Mouse (Mus musculus) R1 (cell line): ENCODE measurements around the gene Banf2.
A peak's percentile ranks its signal among the peaks of the same experiment; 100 is the strongest.

ENCODE experiments used
- DNase-seq: peaks from one replicate; pipeline ENCODE4 v3.0.0-alpha.2; 2018; ENCODE audit warnings: low read depth, low spot score

Gene Banf2

DNA sequence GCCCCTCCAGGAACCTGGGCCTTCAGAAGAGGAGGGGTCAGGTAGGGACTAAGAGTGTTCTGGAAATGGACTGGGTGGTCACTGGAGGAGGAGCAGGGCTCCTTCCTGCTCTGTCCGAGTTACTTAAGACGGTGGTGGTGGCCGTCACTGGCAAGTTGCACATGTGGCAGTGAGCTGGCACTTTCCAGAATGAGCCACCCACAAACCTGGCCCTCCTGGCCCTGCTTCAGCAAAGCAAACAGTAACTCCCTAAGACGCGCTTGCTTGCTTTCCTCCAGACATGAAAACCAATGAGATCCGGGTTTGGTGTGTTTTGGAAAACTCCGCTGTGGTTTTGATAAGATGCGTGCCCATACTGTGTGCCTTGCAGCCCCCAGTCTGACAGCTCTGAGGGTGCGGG lies 7.5 kb upstream of the Banf2 start:
- DNase-seq, result no peak

DNA sequence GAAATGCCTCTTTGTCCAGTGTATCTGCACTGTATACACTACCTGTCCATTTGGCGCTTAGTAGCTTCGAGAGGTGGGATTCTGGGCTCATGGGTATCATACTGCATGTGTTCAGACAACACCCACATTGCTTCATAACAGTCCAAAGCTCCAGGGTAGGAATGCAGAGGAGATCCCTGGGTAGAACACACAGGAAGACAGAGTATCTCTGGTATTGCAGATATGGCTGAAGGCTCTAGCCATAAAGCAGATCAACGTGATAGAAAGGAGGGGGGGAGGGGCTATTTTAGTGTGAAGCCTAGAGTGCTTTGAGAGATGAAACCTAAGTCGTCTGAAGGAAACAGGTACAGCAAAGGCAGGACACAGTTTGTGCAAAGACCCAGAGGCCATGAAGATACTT lies 6.4 kb upstream of the Banf2 start:
- DNase-seq, result no peak

DNA sequence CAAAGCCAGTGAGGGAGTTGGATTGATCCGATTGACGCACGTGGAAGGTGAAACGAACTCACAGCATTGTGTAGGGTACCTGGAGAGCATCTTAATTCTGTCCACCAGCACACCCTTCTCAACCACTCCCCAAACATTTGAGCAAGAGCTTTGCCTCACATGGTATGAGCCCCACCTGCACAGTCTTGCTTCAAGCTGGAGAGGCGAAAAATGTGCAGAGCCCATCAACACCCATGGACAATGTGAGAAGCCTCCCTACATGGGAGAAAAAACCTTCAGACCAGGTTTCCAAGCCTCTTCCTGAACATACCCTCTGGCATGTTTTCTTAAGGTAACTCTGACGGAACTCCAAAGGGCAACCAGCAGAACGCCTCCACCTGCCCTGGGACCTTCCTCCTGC lies 2.1 kb upstream of the Banf2 start:
- DNase-seq, result no peak

DNA sequence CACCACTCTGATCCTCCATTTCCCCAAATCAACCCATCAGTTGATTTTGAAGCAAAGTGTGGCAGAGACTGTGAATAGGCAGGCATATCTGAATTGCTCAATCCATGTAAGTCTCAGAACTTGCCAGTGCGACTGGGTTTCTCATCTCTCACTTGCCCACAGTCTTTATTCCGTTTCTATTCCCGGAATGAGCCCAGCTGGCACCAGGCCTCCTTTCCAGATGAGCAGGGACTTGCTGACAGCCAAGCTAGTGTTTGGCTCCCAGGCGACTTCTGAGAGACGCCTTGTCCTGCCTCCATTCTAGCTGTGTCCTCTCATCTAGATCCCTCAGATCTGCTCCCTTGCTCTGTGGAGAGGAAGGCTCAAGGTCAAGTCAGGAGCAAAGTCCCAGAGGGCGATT lies 11.9 kb downstream of the Banf2 start:
- no peak for DNase-seq

DNA sequence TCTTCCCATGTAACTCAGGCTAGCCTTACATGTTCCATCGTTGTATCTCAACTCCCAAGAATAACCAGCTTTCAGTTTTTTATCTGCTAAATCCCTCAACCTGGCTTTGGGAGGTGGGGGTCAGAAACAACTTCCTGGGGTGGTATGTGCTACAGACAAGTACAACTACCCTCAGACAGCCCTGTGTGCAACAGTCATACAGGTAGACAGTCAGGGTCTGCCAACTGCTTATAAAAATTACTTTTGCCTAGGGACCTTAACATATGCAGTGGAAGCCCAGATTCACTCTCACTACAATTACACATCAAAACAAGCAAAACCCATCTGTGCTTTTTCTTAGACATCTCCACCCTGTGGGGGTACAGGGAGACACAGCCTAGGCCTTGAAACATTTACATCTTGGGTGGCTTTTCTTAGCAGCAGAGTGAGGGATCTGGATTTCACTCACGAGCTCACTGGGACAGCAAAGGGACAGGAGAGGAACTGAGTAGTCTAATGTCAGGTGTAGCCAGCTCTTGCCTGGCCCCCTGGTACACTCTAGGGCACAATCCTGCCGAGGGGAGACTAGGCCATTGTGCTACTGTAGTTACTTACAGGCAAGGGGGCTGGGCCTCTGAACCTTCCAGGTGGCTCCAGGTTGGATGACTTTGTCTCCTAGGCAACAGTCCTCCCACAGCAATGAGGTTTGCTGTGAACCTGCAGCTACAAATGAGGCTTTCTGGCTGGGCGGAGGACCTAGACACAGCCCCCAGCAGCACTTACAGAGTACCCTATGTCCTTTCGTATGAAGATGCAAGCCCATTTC lies 13.1 kb downstream of the Banf2 start:
- DNase-seq, result peak; percentile 39

DNA sequence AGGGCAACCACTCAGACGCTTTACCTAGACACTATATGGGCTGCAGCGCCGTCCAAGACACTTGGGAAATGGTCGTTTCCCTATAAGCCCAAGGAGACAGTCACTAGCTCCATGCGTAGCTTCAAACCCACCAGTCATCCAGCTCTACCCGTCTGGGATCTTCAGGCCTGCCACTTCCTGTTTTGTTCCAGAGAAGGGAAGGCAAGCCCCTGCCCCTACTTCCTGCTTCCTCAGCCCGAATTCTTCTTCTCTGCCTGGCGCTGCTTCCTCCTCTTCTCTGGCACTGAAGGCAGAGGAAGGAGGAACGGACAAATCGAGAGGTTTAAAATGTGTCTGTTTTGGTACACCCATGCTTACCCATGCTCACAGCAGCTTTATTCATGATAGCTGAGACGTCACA lies 14.1 kb downstream of the Banf2 start:
- DNase-seq, result no peak

DNA sequence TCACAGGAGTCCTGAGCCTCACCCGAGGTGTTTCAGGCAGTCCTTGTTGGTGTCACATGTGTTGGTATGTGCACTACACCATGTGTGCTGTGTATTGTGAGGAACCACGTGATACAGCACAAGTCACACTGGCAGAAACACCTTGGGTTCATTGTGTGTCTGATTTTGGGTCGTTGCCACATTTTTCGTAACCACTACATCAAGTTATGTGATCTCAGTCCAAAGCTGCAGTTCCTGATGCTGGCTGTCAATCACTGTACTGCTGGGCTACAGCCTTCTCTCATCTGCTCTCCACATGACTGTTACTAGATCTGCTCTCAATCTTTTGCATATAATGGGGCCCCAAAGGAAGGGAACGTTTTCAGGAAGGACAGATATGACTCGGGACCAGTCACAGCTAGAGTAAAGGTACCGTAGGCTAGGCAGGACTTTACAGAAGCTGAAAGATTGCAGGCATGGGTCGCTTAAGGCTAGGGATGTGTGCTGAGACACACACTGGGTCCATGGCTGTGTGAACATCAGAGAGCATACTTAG lies 17.4 kb downstream of the Banf2 start:
- no peak for DNase-seq

DNA sequence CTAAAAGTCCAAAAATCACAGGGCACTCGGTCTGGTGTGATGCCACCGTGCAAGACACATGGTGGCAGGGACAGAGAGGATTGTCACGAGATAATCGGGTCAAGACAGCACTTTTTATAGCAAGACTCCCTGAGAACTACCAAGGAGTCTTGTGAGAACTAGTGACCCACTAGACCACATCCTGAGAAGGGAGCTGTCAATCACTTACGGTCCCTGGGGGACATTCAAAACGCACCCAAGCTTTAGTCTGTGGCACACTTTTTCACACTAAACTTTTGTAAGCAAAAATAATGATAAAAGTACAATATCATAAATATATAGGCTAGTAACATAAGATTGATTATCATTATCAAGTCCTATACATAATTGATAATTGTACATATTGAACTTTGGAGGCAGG lies 18.0 kb downstream of the Banf2 start:
- no peak for DNase-seq

DNA sequence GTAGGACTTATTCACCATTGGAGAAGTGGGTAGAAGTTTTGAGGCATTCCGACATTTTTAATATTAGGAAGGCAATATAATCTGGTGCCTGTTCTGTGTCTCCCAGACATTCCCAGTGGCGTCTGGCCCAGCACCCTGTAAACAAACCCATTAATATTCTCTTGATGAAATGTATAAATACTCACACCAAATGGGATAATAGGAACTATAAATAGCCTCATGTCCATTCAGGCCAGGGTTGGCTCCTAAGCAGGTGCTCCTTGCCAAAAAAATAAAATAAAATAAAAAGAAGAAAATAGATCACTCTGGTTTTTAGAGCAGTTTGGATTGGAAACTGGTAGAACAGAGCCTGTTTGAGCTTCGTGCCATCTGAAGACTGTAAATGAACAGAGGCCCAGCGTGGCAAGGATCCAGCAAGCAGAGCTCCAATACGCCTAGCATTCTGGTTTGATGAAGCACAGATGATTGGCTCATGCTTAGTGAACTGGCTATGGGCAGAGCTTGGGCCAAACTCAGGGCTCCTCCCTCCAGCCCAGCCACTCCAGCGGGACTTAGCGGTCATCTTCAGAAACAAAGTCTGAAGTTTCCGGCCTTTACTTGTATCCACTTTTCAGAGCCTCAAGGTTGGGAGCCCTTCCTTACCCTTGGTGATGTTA lies 19.7 kb downstream of the Banf2 start:
- DNase-seq, result no peak

DNA sequence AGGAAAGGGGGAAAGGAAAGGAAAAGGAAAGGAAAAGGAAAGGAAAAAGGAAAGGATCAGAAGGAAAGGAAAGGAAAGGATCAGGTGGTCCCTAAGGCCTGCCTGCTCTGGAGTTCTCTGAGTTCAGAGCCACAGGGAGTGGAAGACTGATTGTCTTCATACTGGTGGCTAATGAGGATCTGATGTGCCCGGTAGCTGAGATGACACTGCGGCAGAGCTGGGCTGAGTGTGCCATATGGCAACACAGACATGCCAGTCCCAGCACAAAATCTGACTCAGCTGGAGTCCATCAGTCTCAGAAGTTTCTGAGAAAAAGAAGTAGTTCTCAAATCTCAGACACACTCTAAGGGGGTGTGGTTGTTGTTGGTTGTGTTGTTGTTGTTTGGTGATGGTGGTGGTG lies 24.9 kb downstream of the Banf2 start:
- no peak for DNase-seq

DNA sequence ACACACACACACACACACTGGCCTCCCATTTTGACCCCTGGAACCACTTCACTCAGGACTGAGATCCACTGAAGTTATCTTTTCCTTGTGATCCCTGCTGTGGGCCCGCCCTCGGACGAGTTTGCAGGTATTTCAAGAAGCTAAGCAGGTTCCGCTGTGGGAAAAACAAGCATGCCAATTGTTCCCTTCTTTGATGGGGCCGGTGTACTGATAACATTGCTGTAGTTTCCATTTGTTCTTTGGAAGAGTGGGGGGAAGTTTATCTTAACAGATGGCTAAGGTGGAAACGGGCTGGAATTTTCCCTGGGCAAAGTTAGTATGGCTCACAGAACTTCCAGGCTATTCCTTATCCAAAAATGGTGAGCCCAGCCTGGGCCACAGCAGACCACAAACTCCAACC lies 28.8 kb downstream of the Banf2 start:
- no peak for DNase-seq

DNA sequence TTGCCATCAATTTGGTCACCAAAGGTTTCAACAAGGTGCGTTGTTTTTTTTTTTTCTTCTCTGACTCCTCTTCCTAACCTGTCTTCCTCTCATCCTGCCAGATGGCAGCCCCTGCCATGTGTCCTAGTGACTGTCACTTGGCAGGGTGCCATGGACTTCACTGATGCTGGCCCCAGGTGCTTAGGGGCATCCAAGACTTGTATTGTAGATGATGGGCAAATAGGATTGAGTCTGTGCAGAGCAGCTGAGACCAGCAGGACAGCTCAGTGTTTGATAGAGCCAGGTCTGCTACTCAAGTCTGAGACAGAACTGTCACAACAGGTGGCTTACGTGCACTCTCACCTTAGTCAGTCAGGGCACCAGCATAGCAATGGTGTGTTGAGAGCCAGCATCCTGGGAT lies 32.6 kb downstream of the Banf2 start:
- no peak for DNase-seq

DNA sequence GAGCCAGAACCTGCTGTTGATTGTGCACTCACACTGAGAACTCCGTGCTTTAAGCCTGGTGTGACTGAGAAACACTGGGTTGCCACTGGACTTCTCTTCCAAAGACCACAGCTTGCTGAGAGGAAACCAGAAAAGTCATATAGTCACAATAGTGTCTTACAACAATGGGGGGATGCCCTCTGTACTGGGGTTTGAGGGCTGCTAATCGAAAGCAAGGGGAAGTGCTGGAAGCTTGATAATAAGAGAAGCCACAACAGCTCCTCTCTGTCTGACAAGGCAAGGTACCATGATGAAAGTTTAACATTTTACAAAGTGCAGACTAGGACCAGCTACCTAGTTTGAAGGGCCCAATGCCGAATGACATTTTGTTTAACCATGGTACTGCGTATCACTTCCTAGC lies 36.8 kb downstream of the Banf2 start:
- no peak for DNase-seq

DNA sequence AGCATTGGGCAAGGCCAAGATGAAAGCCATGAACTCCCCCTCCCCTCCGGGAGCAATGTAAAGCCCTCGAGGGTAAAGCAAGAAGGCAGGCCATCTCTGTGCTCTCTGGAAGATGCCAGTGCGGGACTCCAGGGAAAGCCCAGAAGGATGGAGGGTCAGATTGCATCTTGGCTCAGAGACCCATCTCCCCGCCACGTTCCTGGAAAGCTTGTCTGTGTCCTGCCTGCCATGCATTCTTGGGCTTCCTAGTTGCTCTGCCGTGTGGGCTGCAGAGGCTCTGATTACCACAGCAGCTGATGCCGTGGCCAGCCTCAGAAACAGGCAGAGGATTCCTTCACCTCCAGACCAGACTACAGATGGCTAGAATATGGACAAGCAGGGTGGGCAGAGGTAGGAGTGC lies 37.6 kb downstream of the Banf2 start:
- DNase-seq, result no peak

DNA sequence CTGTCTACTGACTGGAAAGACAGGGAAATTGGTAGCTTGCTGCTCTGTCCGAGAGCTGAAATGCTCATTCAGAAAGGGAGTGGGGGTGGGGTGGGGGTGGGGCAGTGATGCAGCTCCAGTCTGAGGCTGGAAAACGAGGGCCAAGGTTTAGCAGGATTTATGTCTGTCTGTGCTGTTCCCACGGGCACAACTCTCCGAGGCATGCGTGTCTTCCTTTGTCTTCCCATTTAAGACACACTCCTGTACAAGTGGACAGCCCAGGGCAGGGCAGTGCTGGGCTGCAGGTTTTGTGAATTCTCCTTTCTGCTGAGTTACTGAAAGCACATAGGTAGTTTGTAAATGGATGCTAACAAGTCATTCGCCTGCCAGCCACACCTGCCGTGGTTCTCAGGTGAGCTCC lies 39.8 kb downstream of the Banf2 start:
- DNase-seq, result no peak

DNA sequence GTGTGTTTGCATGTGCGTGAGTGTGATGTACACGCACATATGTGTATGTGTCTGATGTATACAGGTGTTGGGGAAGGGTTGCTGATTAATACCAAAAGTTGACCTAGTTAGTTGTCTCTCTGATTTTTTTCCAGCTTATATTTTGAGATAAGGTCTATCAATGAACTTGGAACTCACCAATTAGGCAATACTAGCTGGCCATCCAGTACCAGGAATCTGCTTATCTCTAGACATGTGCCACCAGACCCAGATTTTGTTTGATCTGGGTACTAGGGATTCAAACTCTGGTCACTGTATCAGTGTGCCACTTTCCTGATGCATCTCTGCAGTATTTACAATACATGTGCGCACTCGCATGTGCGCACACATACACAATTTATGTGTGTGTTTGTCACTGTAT lies 41.2 kb downstream of the Banf2 start:
- DNase-seq, result no peak

DNA sequence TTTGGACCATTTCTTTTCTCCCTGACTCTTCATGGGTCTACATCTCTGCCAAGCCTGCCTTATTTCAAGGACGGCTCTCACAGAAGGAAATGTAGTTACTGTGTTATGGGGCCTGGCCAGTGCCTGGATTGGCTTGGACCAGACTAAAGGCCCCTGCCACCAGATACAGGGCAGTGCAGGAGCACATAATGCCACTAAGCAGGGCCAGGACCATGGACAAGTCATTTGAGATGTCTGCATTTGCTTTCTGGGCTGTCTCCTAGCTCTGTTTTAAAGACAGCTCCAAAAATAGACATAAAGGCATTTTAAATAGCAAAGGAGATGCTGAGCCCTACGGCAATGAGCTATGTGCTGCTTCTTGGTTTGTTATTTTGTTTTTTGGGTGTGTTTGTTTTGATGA lies 43.8 kb downstream of the Banf2 start:
- DNase-seq, result peak; percentile 37

DNA sequence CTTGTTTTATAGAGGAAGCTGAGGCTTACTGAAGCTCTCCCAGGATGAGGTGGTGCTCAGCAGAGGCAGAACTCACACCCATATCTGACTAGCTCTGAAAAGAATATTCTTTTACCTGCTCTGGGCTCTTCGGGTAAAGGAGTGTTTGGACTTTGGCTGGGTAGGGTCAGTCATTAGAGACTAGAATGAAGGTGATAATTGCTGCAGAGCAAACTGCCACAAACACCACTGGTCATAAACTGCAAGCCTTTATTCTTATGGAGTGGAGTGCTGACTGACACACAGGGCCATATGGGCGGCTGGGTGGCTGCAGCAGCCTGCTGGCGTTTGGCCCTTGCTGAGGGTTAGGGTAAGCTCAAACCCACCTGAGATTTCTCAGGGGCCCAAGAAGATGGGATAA lies 46.0 kb downstream of the Banf2 start:
- no peak for DNase-seq

DNA sequence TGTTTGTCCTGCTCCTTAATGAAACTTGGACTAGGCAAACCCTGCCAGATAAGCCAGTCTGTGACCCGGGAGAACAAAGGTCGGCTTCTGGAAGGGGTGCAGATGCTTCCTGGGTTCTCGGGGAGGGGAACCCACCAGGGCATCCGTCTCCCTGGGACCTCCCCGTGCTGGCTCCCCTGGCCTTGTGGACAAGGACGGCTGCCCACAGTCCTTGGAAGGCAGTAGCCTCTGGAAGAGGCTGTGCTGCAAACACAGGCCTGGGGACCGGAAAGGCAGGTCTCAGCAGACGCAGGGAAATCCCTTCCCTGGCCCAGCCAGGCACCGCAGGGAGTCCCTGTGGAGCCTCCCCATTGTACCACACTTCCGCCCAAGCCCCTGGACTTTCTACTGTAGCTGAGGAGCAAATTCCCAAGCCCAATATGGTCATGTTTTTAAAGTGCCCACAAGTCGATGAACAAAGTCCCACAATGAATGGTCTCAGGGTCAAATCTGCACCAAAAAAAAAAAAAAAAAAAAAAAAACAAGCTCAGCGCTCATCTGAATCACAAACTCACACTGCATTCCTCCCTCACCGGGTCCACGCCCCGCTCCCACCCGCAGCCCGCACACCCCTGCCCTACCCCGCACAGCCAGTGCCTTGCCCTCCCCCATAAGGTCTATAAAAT lies 53.5 kb downstream of the Banf2 start:
- peak; percentile 91 for DNase-seq

DNA sequence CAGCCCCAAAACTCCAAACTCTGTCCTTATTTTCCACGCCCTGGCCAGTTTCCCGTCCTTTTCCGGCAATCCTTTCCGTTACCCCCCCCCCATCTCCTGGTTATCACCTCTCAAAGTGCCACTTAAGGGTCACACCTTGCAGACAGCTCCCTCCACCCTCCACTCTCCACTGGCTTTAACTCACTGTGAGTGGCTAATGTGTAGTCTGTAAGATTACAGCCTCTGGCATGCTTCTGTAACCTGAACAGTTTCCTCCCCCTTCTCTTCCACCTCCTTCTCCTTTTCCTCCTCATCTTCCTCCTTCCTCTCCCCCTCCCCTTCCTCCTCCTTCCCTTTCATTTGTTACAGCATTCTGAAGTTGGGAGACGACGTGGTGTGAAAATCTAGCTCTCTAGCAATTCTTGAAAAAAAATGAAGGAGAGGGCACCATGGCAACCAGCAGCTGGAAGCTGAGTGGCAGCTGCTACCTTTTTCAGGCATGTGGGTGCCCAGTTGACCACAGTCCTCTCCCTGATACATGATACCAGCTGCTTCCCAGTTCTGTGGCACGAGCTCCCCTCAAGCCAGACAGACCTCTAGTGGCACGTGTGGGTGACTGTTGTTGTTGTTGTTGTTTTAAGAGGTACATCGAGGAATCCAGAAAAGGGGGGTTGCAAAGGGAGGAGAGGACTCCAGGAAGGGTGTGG lies 55.2 kb downstream of the Banf2 start:
- no peak for DNase-seq

DNA sequence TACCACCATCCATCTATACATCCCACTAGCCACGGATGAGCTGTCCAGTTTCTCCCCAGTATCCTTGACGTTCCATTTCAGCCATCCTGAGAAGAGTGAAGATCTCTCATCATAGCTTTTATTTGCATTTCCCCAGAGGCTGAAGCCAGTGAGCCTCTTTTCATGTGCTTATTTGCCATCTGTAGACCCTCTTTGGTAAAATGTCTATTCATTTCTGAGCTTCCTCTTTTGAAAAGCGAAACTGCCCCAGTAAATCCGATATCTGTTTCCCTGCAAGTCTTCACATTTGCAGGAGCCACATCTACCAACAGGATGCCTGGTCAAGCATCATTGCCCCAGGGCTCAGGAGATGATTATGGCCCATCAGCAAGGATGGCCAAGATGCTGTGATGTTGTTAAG lies 59.9 kb downstream of the Banf2 start:
- DNase-seq, result no peak

DNA sequence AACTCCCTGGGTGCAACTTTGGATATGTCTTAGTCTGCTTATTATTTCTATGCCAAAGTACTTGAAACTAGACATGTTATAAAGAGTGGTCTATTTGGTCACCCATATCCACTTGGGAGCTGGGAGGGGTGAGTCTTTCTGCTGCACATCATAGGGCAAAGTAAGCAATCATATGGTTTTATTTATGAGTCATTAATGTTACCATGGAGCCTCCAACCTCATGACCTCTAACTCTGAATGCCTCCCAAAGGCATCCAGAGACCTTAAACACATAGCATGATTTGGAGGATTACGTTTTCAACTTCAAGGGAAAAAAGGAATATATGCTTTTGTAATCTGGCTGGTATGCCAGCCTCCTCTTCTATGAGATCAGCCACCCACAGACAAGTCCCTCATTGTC lies 61.9 kb downstream of the Banf2 start:
- DNase-seq, result no peak
